Mouse (Mus musculus): ENCODE data around the gene Cfap45.

Gene Cfap45

GRCm38 (mm10) chr1:172551009-172551408 is 30.4 kb downstream of the Cfap45 start:
- in situ Hi-C loops (cut with MboI; ENCODE audit: low sequenced_read_pairs): no loop called here

- in situ Hi-C loops (cut with MboI; ENCODE audit: low sequenced_read_pairs): no loop called here
These were observed 32.0 kb downstream of the Cfap45 start for GRCm38 (mm10) chr1:172552623-172553022.

- in situ Hi-C loops (cut with MboI; ENCODE audit: low sequenced_read_pairs): no loop called here
These were observed 35.0 kb downstream of the Cfap45 start, which contains the start of gene Vsig8 for GRCm38 (mm10) chr1:172555638-172556037. Vsig8 (plus strand) TSS chr1:172555938.

DNA sequence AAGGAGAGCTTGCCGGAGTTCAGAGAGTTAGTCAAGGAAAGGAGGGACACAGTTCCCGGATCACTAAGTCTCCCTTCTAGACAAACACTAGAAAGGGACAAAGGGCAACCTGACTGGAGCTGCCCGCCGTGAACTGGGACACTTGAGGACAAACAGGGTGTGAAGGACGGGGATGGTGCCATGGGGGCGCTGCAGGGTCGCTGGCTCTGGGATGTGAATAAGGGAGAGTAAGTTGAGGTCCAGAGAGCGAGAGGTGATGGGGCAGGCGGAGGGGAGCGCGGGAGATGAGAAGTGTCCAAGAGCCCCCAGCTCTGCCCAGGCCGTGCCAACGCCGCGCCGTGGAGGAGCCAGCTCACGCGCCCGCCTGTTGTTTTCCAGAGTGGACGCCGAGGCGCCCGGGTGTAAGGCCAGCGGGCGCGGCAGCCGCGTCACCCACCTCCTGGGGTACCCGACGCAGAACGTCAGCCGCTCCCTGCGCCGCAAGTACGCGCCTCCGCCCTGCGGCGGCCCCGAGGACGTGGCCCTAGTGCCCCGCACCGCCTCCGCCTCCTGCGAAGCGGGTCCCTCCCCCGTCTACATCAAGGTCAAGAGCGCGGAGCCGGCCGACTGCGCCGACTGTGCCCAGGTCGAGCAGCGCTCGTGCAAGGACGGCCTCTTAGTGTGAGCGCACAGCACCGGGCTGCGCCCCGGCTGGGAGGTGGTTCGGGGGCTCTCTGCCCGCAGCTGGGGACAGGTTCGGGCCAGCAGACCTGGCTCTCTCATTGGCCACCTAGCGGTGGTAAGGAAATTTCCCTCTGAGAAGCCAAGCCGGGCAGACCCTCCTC is 42.3 kb downstream of the Cfap45 start:
- in situ Hi-C loops (cut with MboI; ENCODE audit: low sequenced_read_pairs): no loop called here

DNA sequence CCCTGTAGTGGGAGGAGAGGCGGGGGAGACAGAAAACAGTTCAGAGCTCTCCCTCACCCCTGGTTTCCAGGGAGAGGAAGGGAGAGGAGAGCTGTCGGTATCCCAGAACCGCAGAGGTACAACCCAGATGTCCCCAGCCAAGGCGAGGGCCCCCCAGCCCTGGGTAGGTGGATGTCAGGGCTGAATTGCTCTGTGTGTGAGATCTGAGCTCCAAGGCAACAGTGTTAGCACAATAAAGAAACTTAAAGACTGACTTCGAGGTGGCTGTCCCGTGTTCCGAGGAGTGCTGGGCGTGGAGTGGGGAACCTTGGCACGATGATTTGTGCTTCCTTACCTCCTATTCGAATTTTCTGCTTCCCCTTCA is 42.8 kb downstream of the Cfap45 start:
- in situ Hi-C loops (cut with MboI; ENCODE audit: low sequenced_read_pairs): no loop called here

DNA sequence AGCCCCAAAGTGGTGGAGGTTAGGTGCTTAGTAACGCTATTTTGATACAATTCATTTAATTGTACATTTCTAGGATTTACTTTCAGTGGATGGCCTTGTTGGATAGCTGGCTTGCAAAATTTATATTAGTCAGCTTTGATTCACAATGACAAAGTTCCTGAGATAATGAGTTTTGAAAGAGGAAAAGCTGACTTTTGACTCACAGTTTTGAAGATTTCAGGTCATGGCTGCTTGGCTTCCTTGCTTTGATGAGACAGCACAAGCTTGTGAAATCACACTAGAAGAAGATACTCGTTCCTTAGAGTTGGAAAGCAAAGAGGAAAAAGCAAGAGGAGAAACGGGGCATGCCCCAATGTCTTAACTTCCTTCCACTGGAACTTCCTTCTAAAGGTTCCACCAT is 45.5 kb downstream of the Cfap45 start:
- in situ Hi-C loops (cut with MboI; ENCODE audit: low sequenced_read_pairs): no loop called here

DNA sequence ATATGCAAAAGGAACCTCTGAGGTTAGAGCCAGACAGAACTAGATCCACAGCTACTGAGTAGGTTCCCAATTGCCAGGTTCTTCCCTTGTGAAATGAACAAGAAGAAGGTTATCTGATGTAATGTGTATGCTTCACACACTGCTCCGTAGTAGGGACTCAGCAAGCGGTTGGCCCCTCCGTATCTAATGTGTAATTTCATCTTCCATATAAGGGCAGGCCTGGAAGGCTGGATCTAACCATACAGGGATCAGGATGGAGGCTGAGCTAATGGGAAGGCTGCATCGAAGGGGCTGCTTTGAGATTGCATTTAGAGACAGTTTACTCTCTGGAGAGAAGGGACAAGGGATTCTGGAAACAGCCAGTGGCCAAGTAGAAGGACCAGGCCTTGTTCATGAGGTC is 47.2 kb downstream of the Cfap45 start:
- in situ Hi-C loops (cut with MboI; ENCODE audit: low sequenced_read_pairs): no loop called here

DNA sequence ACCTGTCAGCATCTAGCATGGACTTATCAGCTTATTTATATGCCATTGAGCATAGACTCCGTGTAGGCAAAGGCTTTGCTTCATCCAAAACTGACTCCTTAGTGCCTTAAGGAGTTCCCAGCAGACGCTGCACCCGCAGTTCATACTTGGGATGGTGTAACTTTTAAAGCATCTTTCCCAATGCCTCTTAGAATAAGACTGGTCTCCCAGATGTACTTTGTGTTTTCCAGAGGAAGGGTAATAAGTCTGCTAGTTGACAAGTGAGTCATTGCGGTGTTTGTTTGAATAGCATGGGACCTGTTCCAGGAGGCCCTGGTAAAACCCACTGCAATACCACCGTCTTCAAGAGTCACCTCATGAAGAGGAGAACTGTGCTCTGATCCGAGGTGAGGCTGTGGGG is 59.5 kb downstream of the Cfap45 start:
- in situ Hi-C loops (cut with MboI; ENCODE audit: low sequenced_read_pairs): no loop called here

DNA sequence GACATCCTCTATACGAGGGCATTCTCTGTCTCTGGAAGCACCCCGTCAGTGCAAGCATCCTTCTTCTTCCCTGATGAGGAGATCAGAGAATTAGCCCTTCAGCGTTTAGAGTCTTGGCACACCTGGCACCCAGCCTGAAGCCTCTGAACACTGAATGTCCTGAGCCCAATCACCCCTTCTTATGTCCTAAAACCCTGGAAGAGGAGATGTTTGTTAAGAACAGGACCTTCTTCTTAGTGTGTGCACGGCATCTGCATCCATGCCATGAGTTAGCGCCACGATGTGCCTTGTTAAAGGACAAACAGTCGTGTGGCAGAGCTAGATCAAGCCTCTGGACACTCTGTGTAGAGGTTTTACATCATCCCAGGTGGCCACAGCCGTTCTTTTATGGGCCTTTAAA is 61.8 kb downstream of the Cfap45 start:
- in situ Hi-C loops (cut with MboI; ENCODE audit: low sequenced_read_pairs): no loop called here

- in situ Hi-C loops (cut with MboI; ENCODE audit: low sequenced_read_pairs): no loop called here
These were observed 63.7 kb downstream of the Cfap45 start for GRCm38 (mm10) chr1:172584271-172584670.

DNA sequence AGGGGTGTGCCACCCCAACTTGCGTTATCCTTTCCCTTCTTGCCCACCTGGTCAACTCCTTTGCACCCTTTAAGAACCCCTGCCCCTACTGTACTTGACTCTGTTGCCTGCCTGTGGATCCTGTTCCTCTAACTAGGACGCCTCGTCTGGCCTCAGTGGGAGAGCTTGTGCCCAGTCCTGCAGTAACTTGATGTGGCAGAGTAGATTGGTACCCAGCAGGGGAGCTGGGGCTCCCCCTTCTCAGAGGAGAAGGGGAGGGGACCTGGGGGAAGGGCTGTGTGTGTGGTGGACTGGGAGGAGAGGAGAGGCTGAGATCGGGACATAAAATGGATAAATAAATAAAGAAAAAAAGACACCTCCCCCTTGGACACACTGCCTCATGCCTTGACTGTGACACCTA is 64.4 kb downstream of the Cfap45 start:
- in situ Hi-C loops (cut with MboI; ENCODE audit: low sequenced_read_pairs): no loop called here

- in situ Hi-C loops (cut with MboI; ENCODE audit: low sequenced_read_pairs): no loop called here
These were observed 65.3 kb downstream of the Cfap45 start for GRCm38 (mm10) chr1:172585612-172586567.

GRCm38 (mm10) chr1:172590385-172590784 is 69.8 kb downstream of the Cfap45 start, which contains the start of gene Slamf8:
Slamf8 (minus strand) TSS chr1:172590568.
- in situ Hi-C loops (cut with MboI; ENCODE audit: low sequenced_read_pairs): no loop called here

DNA sequence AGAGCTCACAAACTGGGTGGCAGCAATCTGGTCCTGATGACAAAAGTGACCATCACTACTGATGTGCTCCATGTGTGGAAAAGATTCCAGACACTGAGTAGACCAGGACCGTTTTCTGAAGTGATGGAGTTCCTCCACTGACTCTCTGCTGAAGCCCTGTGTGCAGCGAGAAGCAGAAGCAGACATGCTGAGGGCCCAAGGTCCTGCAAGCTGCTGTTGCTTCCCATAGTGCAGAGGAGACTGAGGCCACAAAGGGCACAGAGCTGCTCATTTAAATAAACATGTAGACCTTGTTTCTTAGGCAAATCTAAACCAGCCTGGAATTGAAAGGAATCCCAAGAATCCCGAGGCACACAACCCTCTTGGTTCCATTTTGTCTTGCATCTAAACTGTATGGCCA is 72.7 kb downstream of the Cfap45 start:
- in situ Hi-C loops (cut with MboI; ENCODE audit: low sequenced_read_pairs): no loop called here

DNA sequence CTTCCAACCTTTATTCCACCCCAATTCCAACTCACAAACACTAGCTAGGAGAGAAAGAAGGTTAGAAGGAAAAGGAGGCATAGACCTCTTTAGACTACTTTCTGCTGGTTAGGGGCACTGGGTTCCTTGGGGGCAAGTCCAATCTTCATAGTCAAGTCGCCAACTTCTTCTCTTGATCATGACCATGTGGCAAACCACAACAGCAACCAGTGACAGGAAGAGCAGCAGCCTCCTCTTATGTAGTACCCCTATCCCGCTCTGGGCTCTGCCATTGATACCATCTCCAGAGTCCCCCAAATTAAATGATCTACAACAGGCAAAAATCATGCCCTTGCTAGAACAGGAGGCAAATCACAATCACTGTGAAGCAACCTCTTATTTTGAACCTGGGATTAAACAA is 73.4 kb downstream of the Cfap45 start:
- in situ Hi-C loops (cut with MboI; ENCODE audit: low sequenced_read_pairs): no loop called here

DNA sequence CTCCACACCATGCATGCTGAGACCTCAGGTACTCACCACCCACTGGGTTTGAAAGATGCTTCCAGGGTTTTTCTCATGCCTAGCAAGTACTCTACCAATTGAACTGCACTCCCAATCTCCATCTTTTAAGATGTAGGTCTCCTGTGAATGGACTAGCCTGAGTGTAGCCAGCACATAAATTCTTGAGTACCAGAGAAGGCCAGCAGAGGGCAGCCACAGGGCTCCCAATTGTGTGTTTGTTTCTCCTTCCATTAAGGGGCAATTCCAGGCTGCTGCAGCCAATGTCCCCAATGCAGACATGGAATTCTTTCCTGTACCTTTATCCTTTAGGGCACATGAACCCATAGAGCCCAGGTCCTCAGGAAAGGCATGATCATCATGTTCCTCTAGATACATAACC is 73.9 kb downstream of the Cfap45 start:
- in situ Hi-C loops (cut with MboI; ENCODE audit: low sequenced_read_pairs): no loop called here
